Mouse (Mus musculus) regulatory T cell (primary cell): ENCODE data around the gene Wdfy3.
"Not testable (repeated sequence)": the region's sequence is repeated elsewhere in the genome, so short reads cannot be mapped to it uniquely, and the experiment has no call there.

Source experiments
- in situ Hi-C: fragments of 300-600 bp; cut with MboI, MseI; formaldehyde crosslinking; loops from one replicate; pipeline ENCODE4 v1.15.1; 2025; ENCODE audit warnings: high pct_unique_total_duplicates

Gene Wdfy3

GRCm38 (mm10) chr5:101945731-101946130 is 124.0 kb downstream of the Wdfy3 start:
- in situ Hi-C loops: no loop called here

GRCm38 (mm10) chr5:101937909-101938596 is 131.7 kb downstream of the Wdfy3 start:
- in situ Hi-C loops: no loop called here

- in situ Hi-C loops: no loop called here
These were observed 132.4 kb downstream of the Wdfy3 start for GRCm38 (mm10) chr5:101937362-101937761.

- in situ Hi-C loops: no loop called here
These were observed 133.8 kb downstream of the Wdfy3 start for GRCm38 (mm10) chr5:101935893-101936292.

- in situ Hi-C loops: no loop called here
These were observed 135.1 kb downstream of the Wdfy3 start for GRCm38 (mm10) chr5:101934629-101935028.

GRCm38 (mm10) chr5:101932971-101933810 is 136.5 kb downstream of the Wdfy3 start:
- in situ Hi-C loops: no loop called here

GRCm38 (mm10) chr5:101931997-101932396 is 137.7 kb downstream of the Wdfy3 start:
- in situ Hi-C loops: no loop called here

GRCm38 (mm10) chr5:101926311-101926710 is 143.4 kb downstream of the Wdfy3 start:
- in situ Hi-C loops: no loop called here

- in situ Hi-C loops: no loop called here
These were observed 146.0 kb downstream of the Wdfy3 start for GRCm38 (mm10) chr5:101923710-101924109.

- in situ Hi-C loops: no loop called here
These were observed 150.2 kb downstream of the Wdfy3 start for GRCm38 (mm10) chr5:101919559-101919958.

- in situ Hi-C loops: no loop called here
These were observed 160.3 kb downstream of the Wdfy3 start for GRCm38 (mm10) chr5:101909468-101909867.

- in situ Hi-C loops: no loop called here
These were observed 164.1 kb downstream of the Wdfy3 start for GRCm38 (mm10) chr5:101905624-101906023.

- in situ Hi-C loops: not testable (repeated sequence)
These were observed 164.9 kb downstream of the Wdfy3 start for GRCm38 (mm10) chr5:101904841-101905240.

GRCm38 (mm10) chr5:101902686-101903085 is 167.0 kb downstream of the Wdfy3 start:
- in situ Hi-C loops: no loop called here

GRCm38 (mm10) chr5:101899981-101900380 is 169.7 kb downstream of the Wdfy3 start:
- in situ Hi-C loops: loop anchor here (10.0 kb wide), 1 partner anchor 175 kb away; no protein-coding TSS in a partner anchor

GRCm38 (mm10) chr5:101896784-101897183 is 172.9 kb downstream of the Wdfy3 start:
- in situ Hi-C loops: loop anchor here (10.0 kb wide), 1 partner anchor 178 kb away; no protein-coding TSS in a partner anchor

- in situ Hi-C loops: loop anchor here (10.0 kb wide), 1 partner anchor 179 kb away; no protein-coding TSS in a partner anchor
These were observed 173.7 kb downstream of the Wdfy3 start for GRCm38 (mm10) chr5:101895717-101896645.

- in situ Hi-C loops: loop anchor here (10.0 kb wide), 1 partner anchor 180 kb away; no protein-coding TSS in a partner anchor
These were observed 174.6 kb downstream of the Wdfy3 start for GRCm38 (mm10) chr5:101895119-101895518.

GRCm38 (mm10) chr5:101893820-101894515 is 175.8 kb downstream of the Wdfy3 start:
- in situ Hi-C loops: loop anchor here (10.0 kb wide), 1 partner anchor 181 kb away; no protein-coding TSS in a partner anchor

- in situ Hi-C loops: loop anchor here (10.0 kb wide), 1 partner anchor 183 kb away; no protein-coding TSS in a partner anchor
These were observed 177.9 kb downstream of the Wdfy3 start for GRCm38 (mm10) chr5:101891694-101892416.
